Mouse (Mus musculus): ENCODE results near the gene Cib2.

Cib2 gene

DNA sequence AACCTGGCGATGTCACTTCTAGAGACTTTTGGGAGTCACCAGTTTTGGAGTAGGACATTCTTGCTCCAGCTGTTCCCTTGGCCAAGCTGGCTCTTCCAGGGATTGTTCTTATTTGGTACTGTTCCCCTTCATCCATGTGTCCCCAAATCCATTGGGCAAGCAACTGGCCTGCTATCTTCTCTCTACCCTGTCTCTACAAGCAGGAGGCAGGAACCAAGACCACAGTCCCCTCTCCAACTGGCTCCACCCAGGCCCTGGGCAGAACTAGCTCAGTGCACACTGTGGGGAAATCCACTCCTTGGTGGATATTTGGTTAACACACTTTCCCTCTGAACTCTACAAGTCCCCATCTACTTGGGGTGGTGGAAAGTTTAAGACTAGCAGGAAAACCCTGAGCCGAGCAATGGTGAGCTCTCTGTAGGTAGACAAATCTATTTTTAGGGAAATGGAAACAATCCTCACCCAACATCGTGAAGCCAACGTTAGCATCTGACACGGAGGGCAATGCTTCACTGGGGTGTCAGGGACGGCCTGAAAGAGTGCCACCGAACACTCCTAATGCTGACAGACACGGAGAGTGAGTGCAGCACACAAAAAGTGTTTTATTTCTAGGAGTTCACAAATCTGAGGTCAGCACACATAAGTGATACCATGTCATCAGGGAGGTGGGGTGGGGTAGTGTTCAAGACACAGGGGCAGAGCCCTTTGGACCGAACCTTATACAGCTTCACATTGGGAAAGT, 15.6 kb downstream of the Cib2 start:
- no peak for DNase-seq

DNA sequence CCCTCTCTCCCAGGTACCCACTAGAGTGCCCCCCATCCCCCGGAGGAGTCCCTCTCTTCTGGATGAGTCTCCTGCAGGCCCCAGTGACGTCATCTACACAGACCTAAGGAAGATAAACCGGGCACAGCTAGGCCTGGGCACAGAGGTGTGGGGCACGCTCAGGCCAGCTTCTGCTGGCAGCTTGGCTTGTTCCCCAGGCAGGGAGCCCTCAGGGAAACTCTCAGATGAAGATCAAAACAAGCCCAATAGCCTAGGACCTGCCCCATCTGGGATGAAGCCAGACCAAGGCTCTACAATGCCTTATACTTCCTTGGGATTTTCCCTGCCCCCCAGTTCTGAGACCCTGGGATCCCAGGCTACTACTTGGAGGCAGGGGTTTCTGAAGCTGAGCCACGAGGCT, 19.2 kb downstream of the Cib2 start:
- DNase-seq = no peak

DNA sequence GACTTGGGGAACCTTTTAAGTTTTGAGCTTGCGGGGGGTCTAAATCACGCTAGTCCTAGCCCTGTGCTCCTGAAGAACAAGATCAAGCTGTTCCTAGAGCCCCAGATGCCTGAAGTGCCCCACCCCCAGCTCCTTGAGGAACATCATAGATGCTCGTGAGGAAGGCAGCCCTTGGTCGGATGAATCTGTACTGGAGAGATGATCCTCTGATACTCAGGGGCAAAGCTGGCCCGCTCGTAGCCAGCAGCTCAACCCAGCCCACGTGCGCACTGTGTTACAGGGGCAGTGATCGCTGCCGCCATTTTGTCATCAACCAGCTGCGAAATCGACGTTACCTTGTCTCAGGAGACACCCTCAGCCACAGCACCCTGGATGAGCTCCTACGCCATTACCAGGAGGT, 21.3 kb downstream of the Cib2 start, which contains the start of gene Sh2d7:
Sh2d7 (plus strand) TSS at position 301 of the 400 bp plus-strand sequence.
- DNase-seq = no peak

DNA sequence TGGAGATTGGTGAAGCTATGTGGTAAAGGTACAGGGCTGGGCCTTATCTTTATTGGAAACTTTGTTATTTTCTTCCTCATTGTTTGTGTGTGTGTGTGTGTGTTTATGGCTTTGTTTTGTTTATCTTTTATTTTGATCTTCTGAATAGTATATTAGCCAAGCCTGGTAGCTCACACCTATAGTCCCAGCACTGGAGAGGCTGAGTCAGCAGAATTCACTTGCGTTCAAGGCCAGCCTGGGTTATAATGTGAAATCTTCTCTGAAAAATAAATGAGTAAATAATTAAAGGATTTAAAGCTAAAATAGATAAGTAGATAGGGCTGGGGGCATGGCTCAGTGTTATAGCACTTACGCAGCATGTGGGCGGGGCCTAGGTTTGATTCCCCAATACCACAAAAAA, 21.8 kb downstream of the Cib2 start:
- DNase-seq = no peak

DNA sequence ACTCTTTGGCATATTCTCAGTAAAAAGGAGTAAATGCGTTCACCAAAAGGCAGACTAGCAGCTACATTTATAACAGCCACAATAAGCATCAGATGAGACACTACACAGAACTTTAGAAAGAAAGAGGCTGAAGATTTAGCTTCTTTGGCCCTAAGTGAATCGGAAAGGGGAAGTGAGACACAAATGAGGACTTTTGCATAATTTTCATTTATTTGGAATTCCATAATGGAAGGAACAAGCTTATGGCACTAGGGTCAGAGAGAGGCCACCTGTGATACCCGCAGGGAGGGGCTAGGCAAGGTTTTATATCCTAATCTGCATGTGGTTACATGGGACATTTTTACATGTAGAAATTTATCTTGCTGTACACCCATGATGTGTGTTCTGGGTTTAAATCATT, 22.5 kb downstream of the Cib2 start:
- DNase-seq = no peak

DNA sequence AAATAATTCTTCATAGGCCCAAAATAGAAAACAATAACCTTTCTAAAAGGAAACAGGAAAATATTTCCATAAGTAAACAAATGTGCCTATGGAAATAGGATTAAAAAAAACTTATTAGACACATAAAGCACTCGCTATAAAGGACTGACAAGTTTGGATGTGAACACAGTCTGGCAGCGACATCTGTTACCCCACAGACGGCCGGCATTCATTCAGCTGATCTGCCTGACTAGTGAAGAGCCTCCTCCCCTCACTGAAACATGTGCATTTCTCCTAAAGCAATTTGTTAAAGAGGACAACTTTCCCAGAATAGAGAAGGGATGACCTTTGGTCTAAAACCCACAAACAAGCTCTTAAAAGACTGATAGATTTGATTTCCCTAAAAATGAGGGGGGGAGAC, 23.0 kb downstream of the Cib2 start:
- no peak for DNase-seq

DNA sequence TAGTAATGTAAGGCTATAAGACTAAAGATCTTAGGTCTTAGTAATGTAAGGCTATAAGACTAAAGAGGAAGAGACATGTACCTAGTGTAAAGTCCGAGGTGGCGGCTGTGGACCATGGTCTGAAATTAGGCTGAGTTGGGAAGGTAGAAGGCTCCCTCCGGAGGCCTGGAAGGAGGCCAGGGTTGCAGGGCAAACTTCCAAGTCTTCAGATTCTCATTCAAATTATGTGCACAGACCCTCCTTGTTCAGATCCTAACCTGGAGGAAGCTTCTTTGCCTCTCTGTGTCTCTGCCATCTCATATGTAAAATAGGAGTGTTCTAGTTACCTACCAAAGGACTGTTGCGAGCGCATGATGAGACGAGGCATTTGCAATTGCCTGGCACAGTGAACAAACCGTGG, 23.8 kb downstream of the Cib2 start:
- DNase-seq = peak; percentile 56

DNA sequence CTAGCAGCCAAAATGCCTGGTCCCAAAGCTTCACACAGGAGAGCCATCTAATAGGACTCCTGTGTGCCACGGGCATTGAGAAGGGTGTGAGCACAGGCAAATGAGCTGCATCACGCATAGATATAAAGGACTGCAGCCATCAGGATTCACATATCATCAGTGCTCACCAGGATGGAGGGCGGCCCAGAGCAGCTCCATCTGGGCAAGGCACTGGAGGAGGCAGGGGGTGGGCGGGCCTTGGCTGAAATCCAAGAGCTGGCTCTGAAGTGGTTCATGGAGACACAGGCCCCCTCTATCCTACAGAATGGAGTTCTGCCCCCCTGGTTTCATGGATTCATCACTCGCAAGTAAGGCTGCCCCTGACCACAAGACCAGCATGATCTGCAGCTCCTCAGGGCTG, 26.0 kb downstream of the Cib2 start:
- DNase-seq = no peak

DNA sequence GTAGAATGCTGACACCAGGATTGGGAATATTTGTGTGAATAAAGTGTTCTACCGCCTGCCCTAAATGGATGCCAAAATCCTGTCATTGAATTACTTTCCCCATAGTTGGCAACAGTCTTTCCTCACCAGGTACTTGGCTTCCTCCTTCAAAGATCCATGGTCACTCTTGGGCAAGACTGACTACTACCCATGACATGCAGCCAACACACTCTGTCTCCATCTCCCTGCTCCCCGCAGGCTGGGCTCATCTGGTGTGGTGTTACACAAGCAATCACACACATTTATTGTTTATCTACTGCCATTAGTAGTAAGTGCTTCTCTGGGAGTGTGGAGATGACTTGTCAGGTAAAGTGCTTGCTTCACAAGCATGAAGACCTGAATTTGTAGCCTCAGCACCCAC, 27.1 kb downstream of the Cib2 start:
- no peak for DNase-seq

DNA sequence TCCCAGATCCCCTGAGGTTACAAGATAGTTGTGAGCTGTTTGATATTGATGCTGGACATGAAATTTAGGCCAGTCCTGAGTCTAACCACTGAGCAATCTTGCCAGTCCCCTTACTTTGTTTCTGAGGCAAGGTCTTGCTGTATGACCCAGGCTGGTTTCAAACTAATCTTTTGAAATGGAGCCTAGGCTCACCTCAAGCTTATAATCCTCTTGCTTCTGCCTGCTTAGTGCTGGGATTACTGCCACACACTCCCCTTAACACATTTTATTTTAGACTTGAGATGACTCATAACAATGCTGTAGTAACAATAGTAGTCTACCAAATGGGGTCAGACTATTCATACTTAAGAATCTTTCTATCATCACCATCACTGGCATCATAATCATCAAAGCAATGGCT, 28.6 kb downstream of the Cib2 start:
- no peak for DNase-seq

DNA sequence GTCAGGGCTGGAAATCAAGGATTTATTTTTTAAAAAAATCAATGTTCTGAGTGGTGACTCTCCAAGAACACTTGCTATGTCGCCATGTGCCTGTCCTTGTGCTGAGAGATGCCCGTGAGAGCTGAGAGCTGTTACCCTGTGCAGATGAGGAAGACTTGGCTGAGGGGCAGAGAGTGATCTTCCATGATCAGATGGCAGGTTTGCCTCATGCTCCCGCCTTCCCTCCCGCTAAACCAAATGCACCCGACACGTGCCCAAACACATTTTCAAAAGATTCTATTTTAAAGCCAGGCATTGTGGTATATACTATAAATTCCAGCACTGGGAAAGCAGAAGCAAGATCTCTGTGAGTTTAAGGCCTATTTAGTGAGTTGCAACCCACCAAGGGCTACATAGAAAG, 29.2 kb downstream of the Cib2 start:
- no peak for DNase-seq

DNA sequence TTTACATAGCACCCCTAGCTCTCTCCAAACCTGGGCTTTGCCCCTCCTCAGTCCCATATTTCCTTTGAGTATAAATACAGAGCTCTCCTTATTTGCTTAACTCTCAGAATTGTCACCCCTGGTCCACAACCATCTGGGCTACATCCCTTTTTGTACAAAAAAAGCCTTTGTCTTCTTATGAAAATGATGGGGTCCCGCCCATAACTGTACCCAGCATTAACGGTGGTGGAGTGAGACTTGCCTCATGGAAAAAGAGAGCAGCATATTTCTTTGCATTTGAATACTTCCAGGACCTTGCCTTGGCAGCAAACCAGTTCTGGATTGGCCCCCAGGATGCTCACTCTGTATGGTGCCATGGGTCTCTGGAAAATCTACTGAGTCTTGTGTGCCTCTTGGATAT, 30.1 kb downstream of the Cib2 start:
- no peak for DNase-seq

DNA sequence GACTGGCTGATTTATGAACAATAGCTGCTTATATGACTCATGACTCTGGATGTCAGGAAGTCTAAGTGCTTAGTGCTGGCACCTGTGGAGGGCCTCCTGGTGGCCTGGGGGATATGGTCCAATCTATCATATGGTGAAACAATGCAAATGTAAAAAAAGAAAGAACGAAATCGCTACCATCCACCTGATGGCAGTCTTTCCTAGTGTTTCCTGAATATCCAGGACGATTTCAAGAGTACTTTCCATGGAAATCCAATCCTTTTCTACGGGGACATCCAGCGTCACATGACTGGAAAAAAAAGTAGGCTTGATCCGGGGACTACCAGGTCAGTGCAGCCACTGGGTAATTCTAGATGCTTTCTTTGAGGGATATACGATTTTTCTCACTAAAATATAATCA, 32.3 kb downstream of the Cib2 start:
- no peak for DNase-seq

DNA sequence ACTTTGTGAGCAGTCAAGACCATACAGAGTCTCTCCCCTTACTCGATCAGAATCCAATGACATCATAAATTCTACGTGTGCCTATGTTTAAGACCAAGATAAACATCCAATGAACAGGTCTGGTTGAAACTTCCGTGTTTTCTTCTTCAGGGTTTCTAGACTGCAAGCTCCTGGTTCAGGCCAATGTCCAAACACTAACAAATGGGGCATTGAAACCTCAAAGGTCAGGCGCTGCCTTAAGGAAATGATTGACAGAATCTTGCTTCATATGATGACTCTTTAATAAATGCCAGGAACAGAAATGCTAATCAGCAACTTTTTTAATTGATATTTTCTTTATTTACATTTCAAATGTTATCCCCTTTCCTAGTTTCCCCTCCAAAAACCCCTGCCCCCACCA, 39.7 kb downstream of the Cib2 start:
- peak; percentile 91 for DNase-seq

DNA sequence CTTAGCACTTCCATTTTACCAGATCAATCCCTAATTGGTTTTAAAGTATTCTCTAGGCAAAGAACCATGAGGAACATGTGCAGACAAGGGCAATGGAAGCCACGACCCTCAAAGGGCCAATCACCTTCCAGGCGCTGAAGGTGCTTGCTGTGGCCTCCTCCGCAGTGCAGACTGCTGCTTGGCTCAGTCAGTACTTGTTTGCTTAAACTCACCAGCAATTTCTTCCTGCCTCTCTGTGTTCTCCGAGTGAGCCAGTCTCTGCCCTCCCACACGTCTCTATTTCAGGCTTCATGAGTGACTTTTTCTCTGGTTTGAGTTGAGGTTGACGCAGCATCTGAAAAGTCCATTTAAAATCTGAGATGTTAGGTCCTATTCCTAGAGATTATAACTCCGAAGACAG, 41.1 kb downstream of the Cib2 start:
- DNase-seq = no peak

DNA sequence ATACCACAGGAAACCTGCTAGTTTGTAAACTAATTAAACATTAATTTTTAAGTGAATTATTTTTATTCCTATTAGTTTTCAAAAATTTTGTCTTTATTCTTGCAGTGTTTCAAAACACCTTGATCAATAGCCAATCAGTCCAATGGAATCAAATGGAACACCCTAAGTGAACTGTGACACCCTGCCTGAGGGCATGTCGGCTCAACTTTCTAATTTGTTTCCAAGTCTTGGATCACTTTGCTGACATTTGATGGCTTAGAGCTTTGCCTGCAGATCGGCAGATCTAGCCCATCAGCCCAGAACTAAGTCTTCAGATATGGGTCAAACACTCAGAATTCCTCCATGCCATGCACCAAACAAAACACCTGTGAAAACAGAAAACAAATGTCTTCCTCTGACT, 44.0 kb downstream of the Cib2 start:
- DNase-seq = no peak

DNA sequence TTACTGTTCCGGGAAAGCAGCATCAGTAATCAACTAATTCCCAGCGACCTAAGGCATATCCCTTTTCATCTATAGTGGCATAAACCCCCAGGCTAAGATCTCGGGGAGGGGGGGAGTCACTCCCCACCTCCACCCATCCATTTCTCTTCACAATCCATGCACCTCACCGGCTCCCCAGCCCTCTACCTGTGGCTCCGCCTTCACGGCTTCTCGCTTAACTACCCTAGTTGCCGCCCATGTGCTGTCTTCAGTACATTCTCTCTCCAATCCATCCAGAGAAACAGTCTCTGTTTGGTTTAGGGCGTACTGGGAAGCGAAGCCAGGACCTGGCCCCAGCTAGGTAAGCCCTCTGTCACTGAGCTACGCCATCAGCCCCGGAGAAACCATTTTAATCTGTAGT, 57.1 kb downstream of the Cib2 start:
- peak; percentile 64 for DNase-seq

DNA sequence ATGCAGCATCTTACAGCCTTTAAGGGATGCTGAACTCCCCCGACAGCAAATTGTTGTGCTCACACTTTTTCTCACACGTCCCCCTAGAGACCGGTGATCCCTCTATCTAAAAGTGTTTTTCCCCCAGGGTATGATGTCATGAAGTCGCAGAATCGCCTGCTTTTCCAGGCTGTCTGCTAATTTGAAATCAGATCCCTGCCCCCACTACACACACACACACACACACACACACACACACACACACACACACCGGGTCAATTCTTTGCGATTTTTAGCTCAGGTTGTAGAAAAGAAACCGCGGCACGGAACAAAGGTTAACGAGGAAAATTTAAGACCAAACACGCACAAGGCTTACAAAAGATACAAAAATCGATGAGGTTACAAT, 57.9 kb downstream of the Cib2 start:
- DNase-seq = no peak

DNA sequence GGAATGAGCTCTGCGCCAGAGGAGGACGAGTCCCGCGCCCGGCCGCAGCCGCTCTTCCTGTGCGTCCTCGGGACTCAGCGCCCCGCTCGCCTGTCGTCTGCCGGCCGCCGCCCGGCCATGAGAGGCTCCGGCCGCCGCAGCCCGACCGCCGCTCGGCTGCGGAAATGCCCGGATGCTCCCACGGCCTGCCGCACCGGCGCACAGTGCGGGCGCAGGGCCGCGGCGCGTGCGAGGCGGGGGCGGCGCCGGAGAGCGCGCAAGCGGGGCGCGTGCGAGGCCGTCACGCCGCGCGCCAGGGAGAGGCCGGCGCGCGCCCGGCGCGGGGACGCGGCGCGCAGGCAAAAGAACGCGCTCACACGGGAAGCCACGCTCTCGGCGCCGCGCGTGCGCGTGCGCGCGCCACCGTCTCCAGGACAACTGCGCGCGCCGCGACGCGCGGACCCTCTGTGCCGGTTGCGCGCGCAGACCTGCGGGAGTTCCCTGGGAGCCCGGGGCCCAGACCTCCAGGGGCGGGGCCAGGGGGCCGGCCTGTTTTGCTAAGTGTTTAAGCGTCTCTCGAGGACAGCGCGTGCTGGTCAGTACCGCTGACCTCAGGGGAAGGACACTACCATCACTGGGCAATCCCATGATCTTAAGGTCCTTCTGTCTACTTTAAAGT, 58.4 kb downstream of the Cib2 start, which contains the start of gene Dmxl2:
Dmxl2 (minus strand) TSS at position 174 of the 658 bp plus-strand sequence.
- peak; percentile 97 for DNase-seq

DNA sequence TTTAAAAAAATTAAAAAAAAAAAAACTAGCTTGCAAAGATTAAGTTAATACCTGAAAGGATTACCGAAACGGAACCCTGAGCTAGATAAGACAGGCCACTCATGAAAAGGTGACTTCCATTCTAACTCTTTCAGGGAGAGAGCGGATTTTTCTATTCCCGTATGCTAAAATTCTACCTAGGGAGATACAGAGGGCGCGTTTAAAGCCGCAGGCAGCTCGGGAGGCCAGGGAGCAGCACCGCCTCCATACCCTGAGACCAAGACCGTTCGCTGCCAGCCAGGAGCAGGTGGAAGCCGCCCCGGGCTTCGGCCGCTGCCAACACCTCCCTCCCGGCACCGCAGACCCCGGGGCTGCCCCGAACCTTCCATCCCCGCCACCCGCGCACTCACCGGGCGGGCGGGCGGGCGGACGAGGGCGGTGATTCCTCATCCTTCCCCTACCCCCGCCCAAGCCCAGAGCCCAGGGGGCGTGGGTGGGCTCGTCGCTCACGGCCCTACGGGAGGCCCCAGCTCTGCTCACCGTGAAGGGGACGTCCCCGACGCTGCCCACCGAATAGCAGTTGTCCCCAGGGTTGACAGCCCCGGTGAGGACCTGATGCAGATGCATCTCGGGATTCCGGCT, 59.1 kb downstream of the Cib2 start:
- DNase-seq = peak; percentile 52

DNA sequence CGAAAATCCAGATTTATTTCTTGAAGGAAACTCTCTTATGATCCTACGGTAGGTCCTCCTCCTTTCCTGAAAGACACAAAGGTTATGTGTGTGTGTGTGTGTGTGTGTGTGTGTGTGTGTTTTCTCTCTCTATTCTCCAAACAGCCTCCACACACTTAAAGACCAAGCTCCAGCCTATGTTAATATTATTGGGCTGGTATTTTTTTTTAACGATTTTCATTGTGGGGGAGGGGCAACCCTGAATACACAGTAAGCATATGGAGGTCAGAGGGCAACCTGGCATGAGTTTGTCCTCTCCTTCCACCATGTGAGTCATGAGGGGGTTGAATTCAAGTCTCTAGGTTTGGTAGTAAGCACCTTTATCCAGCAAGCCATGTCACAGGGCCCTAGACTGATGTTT, 60.2 kb downstream of the Cib2 start:
- DNase-seq = no peak

DNA sequence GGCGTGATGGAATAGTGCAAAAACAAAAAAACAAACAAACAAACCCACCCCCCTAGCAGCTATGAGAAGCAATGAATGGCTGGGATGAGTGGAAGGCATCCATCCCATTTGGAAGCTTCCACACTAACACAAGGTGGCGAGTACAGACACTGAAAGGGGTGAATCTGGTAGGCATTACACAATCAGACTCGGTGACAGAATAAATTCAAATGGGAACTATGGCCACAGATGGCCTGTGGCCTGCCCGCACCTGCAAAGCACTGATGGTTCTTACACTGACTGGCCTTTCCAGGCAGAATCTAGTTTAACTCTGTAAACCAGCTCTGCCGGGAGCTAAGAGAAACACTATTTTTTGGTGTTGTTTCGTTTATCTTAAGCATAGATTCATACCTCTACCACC, 60.7 kb downstream of the Cib2 start:
- DNase-seq = no peak
